Mouse (Mus musculus) spleen, adult 10 weeks (tissue): Measurements from ENCODE around the gene Gm10985. TPM values are rescaled to one million over a fixed set of nuclear protein-coding genes. Genes with fewer than 3 reads are reported as not detected.

Experiments used
- polyA plus RNA-seq: library from polyadenylated mRNA; stranded (reverse); fragments of 350-450 nt; fragmentation: Illumina TruSeq; extraction: RNeasy Lipid Tissue Mini Kit (QIAGEN cat#74804); gene quantifications from one replicate; pipeline ENCODE4 v1.2.3, GENCODE M21; 2015; ENCODE audit warnings: low replicate concordance; ENCODE audit not compliant: insufficient read depth

Gene Gm10985
- polyA plus RNA-seq: not detected

DNA sequence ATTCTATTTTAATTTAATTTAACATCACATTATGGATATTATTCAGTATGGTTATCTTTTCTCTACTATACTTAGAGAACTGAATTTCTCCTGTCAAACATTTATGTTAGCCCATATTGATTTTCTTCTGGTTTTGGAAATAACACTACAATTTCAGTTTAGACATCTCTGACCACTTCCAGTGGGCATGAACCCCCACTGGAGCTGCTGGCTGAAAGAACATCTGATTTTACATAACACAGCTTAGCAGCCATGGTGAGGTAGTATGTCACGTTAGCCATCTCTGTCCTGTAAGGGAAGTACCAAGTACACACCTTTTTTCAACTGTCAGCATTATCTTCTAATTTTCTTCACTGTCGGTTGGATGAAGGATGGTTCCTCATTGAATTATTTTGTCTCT lies at the start of gene Gm10985:
Gene Gm10985, plus strand, starts transcription at position 301 of the 400 bp plus-strand sequence.

GRCm38 (mm10) chr3:53863383-53864220 lies 18.7 kb downstream of the Gm10985 start, which contains the start of gene Ufm1:
Ufm1 (minus strand) TSS chr3:53863830.

Other genes starting within 250 kb of the Gm10985 start
- gene Frem2, start 187.7 kb upstream of the Gm10985 start, polyA plus RNA-seq: 0.83 TPM
- gene Ufm1, start 18.7 kb downstream of the Gm10985 start, polyA plus RNA-seq: 93.2 TPM